18 mouse cellular contexts compared by ENCODE assay signal in the genomic region with DNA sequence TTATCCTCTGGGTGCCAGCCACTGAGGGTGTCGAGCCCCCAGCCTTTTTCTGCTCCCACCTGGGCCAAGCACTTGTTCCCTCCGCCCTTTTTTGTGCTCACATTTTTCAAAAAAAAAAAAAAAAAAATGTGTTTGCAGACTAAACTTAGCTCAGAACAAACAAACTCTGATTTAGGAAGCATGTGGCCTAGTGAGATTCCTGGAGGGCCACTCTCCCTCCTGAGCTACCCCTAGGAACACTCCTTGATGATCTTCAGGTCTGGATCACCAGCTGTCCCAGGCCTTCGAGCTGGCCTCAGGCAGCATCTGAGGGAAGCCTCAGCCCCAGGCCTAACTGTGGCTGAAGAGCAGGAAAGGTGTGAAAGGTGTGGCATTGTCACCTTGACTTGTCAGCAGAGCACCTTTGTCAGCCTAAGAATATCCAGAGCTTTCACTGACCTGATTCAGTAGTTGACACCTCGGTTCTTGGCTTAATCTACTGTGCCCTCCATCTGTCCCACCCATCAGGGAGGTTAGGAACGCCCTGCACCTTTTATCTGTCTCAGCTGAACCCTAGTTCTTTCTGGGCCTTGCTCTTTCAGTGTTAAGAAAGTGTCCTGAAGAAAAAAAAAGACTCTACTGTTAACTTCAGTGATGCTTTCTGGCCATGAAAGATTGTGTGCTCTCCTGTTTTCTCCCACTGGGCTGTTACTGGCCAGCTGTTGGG. TPM values are rescaled to one million over a fixed set of nuclear protein-coding genes. Genes with fewer than 3 reads are reported as not detected.
DNase-seq lines count a peak whose midpoint lies in the region; ATAC-seq and TF ChIP-seq lines count a peak whose summit lies in the region.
"Had no signal": no experiment of that assay in that cellular context is flagged by ENCODE, and none has a peak within 500 bp of the region (broad histone marks: within the 10 kb centered on the region; RNA-seq: fewer than 3 reads in every experiment).

No protein-coding gene starts in this region.

- DNase-seq in lung, adult 18-20 months: no peak
- peak; percentile 47 for DNase-seq in c-Kit-positive CD71-positive TER-119-positive erythroid progenitor cells, embryonic 14.5 days (ENCODE audit: low spot score)
- peak; percentile 45 for DNase-seq in liver, embryonic 13.5 days
- no peak for DNase-seq in adrenal gland, adult (ENCODE audit: inconsistent age in 2 of 2, low spot score in 1 of 2)
- no peak for DNase-seq in embryo, embryonic 10 days (ENCODE audit: low spot score)
- DNase-seq: gastrocnemius, postnatal 10 days; heart, adult 11 months; heart, postnatal 36 days; lung, postnatal 4 days; retina, postnatal 1 day had no signal

- ATAC-seq in lung, embryonic 15.5 days (ENCODE audit: borderline replicate concordance, extremely low read depth, low FRiP score, low TSS enrichment): no peak
- peak; percentile 78 for ATAC-seq in liver, embryonic 13.5 days (ENCODE audit: low read depth)
- ATAC-seq: forebrain, embryonic 13.5 days had no signal

- TF ChIP-seq CTCF in small intestine, adult 2 months (IDR thresholded peaks at IDR 0.05; ENCODE audit: extremely low read depth, insufficient read length, insufficient replicate concordance, low read depth, low read length): no peak

- H3K4me3 ChIP-seq in lung, embryonic 15.5 days: no peak overlapping the region
- H3K4me3 ChIP-seq in liver, embryonic 13.5 days (replicated peaks): no peak overlapping the region
- no peak overlapping the region for H3K4me3 ChIP-seq in small intestine, adult 2 months (ENCODE audit: low read depth, low read length)
- H3K4me3 ChIP-seq: forebrain, embryonic 13.5 days; heart, embryonic 13.5 days; limb, embryonic 12.5 days had no signal

- 60% methylated on average over 5 of the region's 5 CpGs for WGBS in lung, embryonic 15.5 days
- 44% methylated on average over 5 of the region's 5 CpGs for WGBS in liver, embryonic 13.5 days (ENCODE audit: insufficient replicate concordance)
- WGBS in small intestine, adult 2 months: 42% methylated on average over 5 of the region's 5 CpGs

- no peak for TF ChIP-seq POLR2A in small intestine, adult 2 months (IDR thresholded peaks at IDR 0.05; ENCODE audit: low read depth, low read length)

- no peak overlapping the region for H3K4me2 ChIP-seq in lung, embryonic 15.5 days
- H3K4me2 ChIP-seq in liver, embryonic 13.5 days: peak overlapping the region; percentile 32
- H3K4me2 ChIP-seq: forebrain, embryonic 13.5 days; heart, embryonic 13.5 days; hindbrain, embryonic 14.5 days; limb, embryonic 12.5 days; midbrain, embryonic 11.5 days had no signal

- H3K4me1 ChIP-seq in lung, embryonic 15.5 days: no peaks in the 10 kb centered on the region
- peaks cover 24% of the 10 kb centered on the region for H3K4me1 ChIP-seq in liver, embryonic 13.5 days (replicated peaks)
- H3K4me1 ChIP-seq in small intestine, adult 2 months (ENCODE audit: control insufficient read depth, insufficient read depth, insufficient read length, low read length): peaks cover 27% of the 10 kb centered on the region
- H3K4me1 ChIP-seq: forebrain, embryonic 13.5 days; heart, embryonic 13.5 days; limb, embryonic 12.5 days had no signal

- no peak overlapping the region for H3K9ac ChIP-seq in lung, embryonic 15.5 days
- peak overlapping the region; percentile 34 for H3K9ac ChIP-seq in liver, embryonic 13.5 days
- H3K9ac ChIP-seq: forebrain, embryonic 13.5 days; heart, embryonic 13.5 days; hindbrain, embryonic 14.5 days; limb, embryonic 12.5 days had no signal

- peak overlapping the region; percentile 34; the same call in 1 of the 2 replicates for H3K27ac ChIP-seq in lung, embryonic 15.5 days
- peak overlapping the region; percentile 57 for H3K27ac ChIP-seq in liver, embryonic 13.5 days
- peak overlapping the region; percentile 5; the same call in 1 of the 2 replicates for H3K27ac ChIP-seq in small intestine, adult 2 months (ENCODE audit: insufficient read depth, low read depth, low read length)
- H3K27ac ChIP-seq: forebrain, embryonic 13.5 days; heart, embryonic 13.5 days; hindbrain, embryonic 14.5 days; limb, embryonic 12.5 days; stomach, postnatal 0 days had no signal

- no peaks in the 10 kb centered on the region for H3K9me3 ChIP-seq in lung, embryonic 15.5 days
- no peaks in the 10 kb centered on the region for H3K9me3 ChIP-seq in liver, embryonic 13.5 days (replicated peaks)
- H3K9me3 ChIP-seq: forebrain, embryonic 13.5 days; heart, embryonic 13.5 days; limb, embryonic 12.5 days had no signal

- 0 out of 2 replicates have a peak, but pooled peaks cover 1% of the 10 kb centered on the region for H3K36me3 ChIP-seq in lung, embryonic 15.5 days
- 0 out of 2 replicates have a peak, but pooled peaks cover 3% of the 10 kb centered on the region for H3K36me3 ChIP-seq in liver, embryonic 13.5 days
- H3K36me3 ChIP-seq in small intestine, adult 2 months (ENCODE audit: control insufficient read depth, insufficient read depth, low read length): no peaks in the 10 kb centered on the region

- no peaks in the 10 kb centered on the region for H3K27me3 ChIP-seq in lung, embryonic 15.5 days
- no peaks in the 10 kb centered on the region for H3K27me3 ChIP-seq in liver, embryonic 13.5 days
- no peaks in the 10 kb centered on the region for H3K27me3 ChIP-seq in small intestine, adult 2 months (ENCODE audit: control insufficient read depth, insufficient read depth, low read length)
- H3K27me3 ChIP-seq: forebrain, embryonic 13.5 days; heart, embryonic 13.5 days; limb, embryonic 12.5 days had no signal

RNA-seq across cellular contexts. Expression of a gene that starts 27.6 kb away (rescaled TPM):
- 20.3 and 22.9 TPM in 2 replicates for polyA plus RNA-seq in lung, embryonic 15.5 days (2015; fragmentation: Nextera tagmentation; extraction: Ambion mirVana)
- polyA plus RNA-seq in liver, embryonic 13.5 days (2015; fragmentation: Nextera tagmentation; extraction: Ambion mirVana): 11.7 and 12.8 TPM in 2 replicates
- polyA plus RNA-seq in small intestine, adult 2 months (2012; rRNA removed): 1.2 and 1.4 TPM in 2 replicates

RNA-seq across cellular contexts. Expression of a gene that starts 48.7 kb away (rescaled TPM):
- polyA plus RNA-seq in lung, embryonic 15.5 days (2015; fragmentation: Nextera tagmentation; extraction: Ambion mirVana): 0.33 and 0.44 TPM in 2 replicates
- 0.15 and 0.45 TPM in 2 replicates for polyA plus RNA-seq in liver, embryonic 13.5 days (2015; fragmentation: Nextera tagmentation; extraction: Ambion mirVana)
- polyA plus RNA-seq in small intestine, adult 2 months (2012; rRNA removed): 0.30 TPM in 1 of 2 replicates, not detected in the other
- polyA plus RNA-seq: heart, embryonic 13.5 days; stomach, postnatal 0 days had no signal

Comparison
In these comparisons a context has a peak if more than half of its experiments do, and no peak if none do; other contexts are left out.
1. H3K27ac ChIP-seq: peak in every context shown above with its lines; median percentile 57 in liver, embryonic 13.5 days; 34 in lung, embryonic 15.5 days; 5 in small intestine, adult 2 months.
2. DNase-seq: peak in c-Kit-positive CD71-positive TER-119-positive erythroid progenitor cells, embryonic 14.5 days (single experiment) and liver, embryonic 13.5 days (single experiment); none in lung, adult 18-20 months (0 of 2), adrenal gland, adult (0 of 2) and embryo, embryonic 10 days (single experiment).